Mouse (Mus musculus) B cell, adult (primary cell): ENCODE data around the gene Tet1. TPM values are rescaled to one million over a fixed set of nuclear protein-coding genes. Genes with fewer than 3 reads are reported as not detected.

Experiments
- total RNA-seq: library from RNA; stranded (reverse); gene quantifications from 4 replicates; pipeline ENCODE4 v1.2.4, GENCODE M21; 2023; ENCODE audit not compliant: inconsistent age

The Tet1 gene
- total RNA-seq = 6.1 to 8.7 TPM (median 7.1 TPM) in 4 replicates

DNA sequence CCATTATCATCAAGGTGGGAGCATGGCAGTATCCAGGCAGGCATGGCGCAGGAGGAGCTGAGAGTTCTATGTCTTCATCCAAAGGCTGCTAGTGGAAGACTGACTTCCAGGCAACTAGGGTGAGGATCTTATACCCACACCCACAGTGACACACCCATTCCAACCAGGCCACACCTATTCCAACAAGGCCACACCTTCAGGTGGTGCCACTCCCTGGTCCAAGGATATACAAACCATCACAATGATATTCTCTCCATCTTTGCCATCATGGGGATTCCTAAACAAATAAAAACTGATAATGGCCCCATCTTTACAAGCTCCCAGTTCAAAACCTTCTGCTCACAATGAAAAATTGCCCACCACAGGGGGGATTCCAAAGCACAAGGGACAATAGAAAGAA lies at the start of gene Tet1:
Tet1 (minus strand) TSS at position 101 of the 400 bp plus-strand sequence.

GRCm38 (mm10) chr10:62946738-62947471 lies 38.1 kb upstream of the Tet1 start, which contains the start of gene Dna2:
Dna2 (plus strand) TSS chr10:62947026.

GRCm38 (mm10) chr10:62919925-62920765 lies 11.3 kb upstream of the Tet1 start, which contains the start of gene Slc25a16:
Slc25a16 (plus strand) TSS chr10:62920633.

GRCm38 (mm10) chr10:62792177-62793090 lies 116.4 kb downstream of the Tet1 start, which contains the start of gene Ccar1:
Ccar1 (minus strand) TSS chr10:62792286.

Other genes with a start within 250 kb of the Tet1 start
- gene Stox1, start 182.9 kb downstream of the Tet1 start, total RNA-seq = 0.16 to 0.72 TPM (median 0.36 TPM) in 3 of 4 replicates, not detected in the other
- 106 to 154 TPM (median 150 TPM) in 4 replicates for gene Ccar1, start 116.7 kb downstream of the Tet1 start, total RNA-seq
- gene Slc25a16, start 11.6 kb upstream of the Tet1 start, total RNA-seq = 12.0 to 17.3 TPM (median 14.8 TPM) in 4 replicates
- 1.8 to 4.3 TPM (median 2.3 TPM) in 4 replicates for gene Dna2, start 38.0 kb upstream of the Tet1 start, total RNA-seq
- gene Rufy2, start 71.2 kb upstream of the Tet1 start, total RNA-seq = 27.5 to 41.1 TPM (median 34.5 TPM) in 4 replicates
- gene Hnrnph3, start 115.2 kb upstream of the Tet1 start, total RNA-seq = 93.8 to 104 TPM (median 103 TPM) in 4 replicates
- 0.75 to 3.3 TPM (median 1.3 TPM) in 4 replicates for gene Pbld2, start 115.3 kb upstream of the Tet1 start, total RNA-seq
- gene Pbld1, start 151.2 kb upstream of the Tet1 start, total RNA-seq = 0.22 to 0.55 TPM in 2 of 4 replicates, not detected in the others
- gene Atoh7, start 190.7 kb upstream of the Tet1 start, total RNA-seq = not detected in 4 replicates